Mouse (Mus musculus) midbrain, embryonic 12.5 days (tissue): ENCODE data around the gene Gm28102. TPM values are rescaled to one million over a fixed set of nuclear protein-coding genes. Genes with fewer than 3 reads are reported as not detected.
"Not testable (repeated sequence)": the region's sequence is repeated elsewhere in the genome, so short reads cannot be mapped to it uniquely, and the experiment has no call there.

Experiments used
- ATAC-seq: fragments of 200-750 bp; cut with Nextera tagmentation; 2 replicates; pipeline ENCODE4 v1.8.0; 2017; ENCODE audit warnings: low read depth, moderate TSS enrichment, moderate library complexity; ENCODE audit not compliant: low FRiP score
- H3K27ac ChIP-seq: fragments of 300-500 bp; sonication (generic); replicated peaks from 2 replicates; pipeline ENCODE4 v1.5.1; 2016; ENCODE audit warnings: mild to moderate bottlenecking
- H3K27me3 ChIP-seq: fragments of 300-500 bp; sonication (generic); 2 replicates; pipeline ENCODE4 v1.6.1; 2016; ENCODE audit warnings: mild to moderate bottlenecking
- H3K36me3 ChIP-seq: fragments of 300-500 bp; sonication (generic); 2 replicates; pipeline ENCODE4 v1.6.1; 2016
- H3K4me1 ChIP-seq: fragments of 300-500 bp; sonication (generic); 2 replicates; pipeline ENCODE4 v1.6.1; 2016
- H3K4me2 ChIP-seq: fragments of 300-500 bp; sonication (generic); replicated peaks from 2 replicates; pipeline ENCODE4 v1.6.1; 2016; ENCODE audit warnings: mild to moderate bottlenecking, moderate library complexity
- H3K4me3 ChIP-seq: fragments of 300-500 bp; sonication (generic); 2 replicates; pipeline ENCODE4 v1.5.1; 2016; ENCODE audit warnings: mild to moderate bottlenecking
- H3K9ac ChIP-seq: fragments of 300-500 bp; sonication (generic); replicated peaks from 2 replicates; pipeline ENCODE4 v1.6.1; 2016; ENCODE audit warnings: mild to moderate bottlenecking, moderate library complexity
- H3K9me3 ChIP-seq: fragments of 300-500 bp; sonication (generic); 2 replicates; pipeline ENCODE4 v1.6.1; 2016; ENCODE audit warnings: mild to moderate bottlenecking
- WGBS: fragments of 180-500 bp; shearing (Covaris S2); methylation state at CpG from one replicate; pipeline ENCODE4 v1.1.7; 2016; 5-methylcytosine and 5-hydroxymethylcytosine counted together
- polyA plus RNA-seq: library from polyadenylated mRNA; unstranded; fragments of >200 nt; fragmentation: Nextera tagmentation; extraction: Ambion mirVana; gene quantifications from 2 replicates; pipeline ENCODE4 v1.2.1, GENCODE M21; 2016

Gm28102 gene
- polyA plus RNA-seq = not detected in 2 replicates

DNA sequence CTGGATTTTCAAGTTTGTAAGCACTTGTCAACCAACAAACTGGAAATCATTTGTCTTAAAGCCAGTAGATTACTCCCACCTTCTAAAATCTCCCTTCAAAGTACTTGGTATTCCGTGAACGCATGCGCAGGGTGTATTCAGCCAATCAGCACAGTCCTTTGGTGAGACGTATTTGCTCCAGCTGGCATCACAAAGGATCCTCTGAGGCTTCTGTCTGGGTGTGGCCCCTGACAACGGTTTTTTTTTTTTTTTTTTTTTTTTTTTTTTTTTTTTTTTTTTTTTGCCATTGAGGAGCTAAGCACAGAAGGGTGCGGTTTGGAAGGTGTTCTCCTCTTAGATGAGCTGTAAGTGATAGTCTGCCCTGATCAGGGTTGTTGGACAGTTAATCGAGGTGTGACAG is at the start of gene Gm28102:
TSS of gene Gm28102 (plus strand) at position 301 of the 400 bp plus-strand sequence.
- not testable (repeated sequence) for H3K27me3 ChIP-seq, H3K4me2 ChIP-seq, H3K4me3 ChIP-seq, H3K27ac ChIP-seq, H3K4me1 ChIP-seq, ATAC-seq, H3K36me3 ChIP-seq, H3K9ac ChIP-seq, H3K9me3 ChIP-seq
- WGBS = 95% methylated on average over 4 of the region's 7 CpGs
